In the genomic region with DNA sequence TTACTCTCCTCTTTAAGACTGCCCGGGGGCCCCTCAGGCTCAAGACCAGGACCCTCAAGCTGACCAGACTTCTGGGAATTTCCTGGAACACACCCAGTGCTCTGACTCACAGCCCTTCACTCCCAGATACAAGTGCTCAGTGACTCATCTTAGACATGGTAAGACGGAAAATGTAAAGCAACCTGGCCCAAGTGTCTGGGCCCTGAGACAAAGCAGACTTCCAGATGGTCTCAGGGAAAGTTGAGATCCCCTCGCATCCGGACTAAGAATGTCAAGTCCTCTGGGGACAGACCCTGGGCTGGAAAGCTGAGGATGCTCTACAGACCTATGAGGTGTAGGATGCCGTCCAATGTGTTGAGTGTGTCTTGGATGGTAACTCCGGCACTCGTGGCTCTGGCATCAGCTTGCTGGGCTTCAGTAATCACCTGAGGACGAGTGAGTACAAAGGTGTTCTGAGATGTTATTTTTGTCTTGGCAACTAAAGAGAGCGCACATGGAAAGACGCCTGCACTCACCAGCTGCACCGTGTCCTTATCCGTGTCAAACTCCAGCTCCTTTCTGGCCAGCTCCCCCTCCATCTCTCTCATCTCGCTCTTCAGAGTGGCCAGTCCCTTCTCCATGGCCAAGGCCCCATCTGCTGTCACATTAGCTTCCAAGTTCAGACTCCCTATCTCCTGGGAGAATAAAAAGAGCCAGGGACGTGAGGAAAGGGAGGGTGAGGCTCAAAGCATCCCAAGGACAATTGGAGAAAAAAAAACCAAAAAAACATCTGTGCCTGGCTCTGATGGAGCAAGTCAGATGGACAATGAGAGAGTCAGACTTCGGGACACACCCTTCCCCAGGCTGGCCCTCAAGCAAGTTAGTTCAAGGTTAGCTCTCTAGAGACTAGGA, we compare ENCODE assay signal across 10 mouse cellular contexts. TPM values are rescaled to one million over a fixed set of nuclear protein-coding genes. Genes with fewer than 3 reads are reported as not detected.
DNase-seq lines count a peak whose midpoint lies in the region; ATAC-seq and TF ChIP-seq lines count a peak whose summit lies in the region.
"Had no signal": no experiment of that assay in that cellular context is flagged by ENCODE, and none has a peak within 500 bp of the region (broad histone marks: within the 10 kb centered on the region; RNA-seq: fewer than 3 reads in every experiment).

No protein-coding gene starts in this region.

- TF ChIP-seq EP300 in CH12.LX (IDR thresholded peaks at IDR 0.05; ENCODE audit: low read length), result peak; percentile 43; the same call in 1 of the 2 replicates

- no peaks in the 10 kb centered on the region for H3K9me3 ChIP-seq in CH12.LX (replicated peaks; ENCODE audit: low read length)
- H3K9me3 ChIP-seq in intestine, embryonic 14.5 days (ENCODE audit: control insufficient read depth, low read length), result no peaks in the 10 kb centered on the region
- H3K9me3 ChIP-seq: neural tube, embryonic 12.5 days had no signal

- TF ChIP-seq POLR2A in CH12.LX (IDR thresholded peaks at IDR 0.05; ENCODE audit: low read depth, low read length), result no peak

- DNase-seq in CH12.LX (ENCODE audit: extremely low read depth) (no peak), NIH3T3 (ENCODE audit: low read depth) (peak; percentile 94)
- DNase-seq in gastrocnemius, adult 8-10 months (ENCODE audit: low spot score in 2 of 2), result peak; percentile 55 to 70
- no peak for DNase-seq in intestine, embryonic 14.5 days (ENCODE audit: low spot score)
- DNase-seq in thymus, postnatal 36 days, result no peak
- no peak for DNase-seq in layer of hippocampus, postnatal 25 days (ENCODE audit: extremely low spot score in 1 of 2, low spot score in 1 of 2)
- DNase-seq in layer of hippocampus, postnatal 14 days (ENCODE audit: low spot score in 2 of 2), result no peak
- DNase-seq in layer of hippocampus, adult 2 months (ENCODE audit: low spot score in 2 of 2), result no peak

- no peaks in the 10 kb centered on the region for H3K36me3 ChIP-seq in CH12.LX (replicated peaks in 1 of 2; ENCODE audit: control insufficient read depth in 1 of 2, insufficient read depth in 1 of 2, low read length in 1 of 2)
- H3K36me3 ChIP-seq in intestine, embryonic 14.5 days (ENCODE audit: control insufficient read depth, insufficient read depth, low read length), result no peaks in the 10 kb centered on the region
- H3K36me3 ChIP-seq: neural tube, embryonic 12.5 days had no signal

- no peak overlapping the region for H3K27ac ChIP-seq in CH12.LX (ENCODE audit: insufficient read depth, low read depth)
- peak overlapping the region; percentile 29; the same call in 1 of the 2 replicates for H3K27ac ChIP-seq in intestine, embryonic 14.5 days (ENCODE audit: low read depth)
- H3K27ac ChIP-seq in layer of hippocampus, adult 2 months, result no peak overlapping the region
- H3K27ac ChIP-seq: liver, embryonic 14.5 days; neural tube, embryonic 12.5 days had no signal

- H3K4me2 ChIP-seq in CH12.LX (ENCODE audit: insufficient read depth, low read depth, poor library complexity, severe bottlenecking), result no peak overlapping the region
- H3K4me2 ChIP-seq in intestine, embryonic 14.5 days (ENCODE audit: low read length), result no peak overlapping the region
- H3K4me2 ChIP-seq: neural tube, embryonic 12.5 days had no signal

- H3K79me2 ChIP-seq in CH12.LX (replicated peaks; ENCODE audit: control insufficient read depth, extremely low read depth, insufficient read depth, poor library complexity, severe bottlenecking), result no peaks in the 10 kb centered on the region

- peaks cover 7 to 22% of the 10 kb centered on the region in 2 experiments for H3K4me1 ChIP-seq in CH12.LX (ENCODE audit: control insufficient read depth in 1 of 2, insufficient read depth in 2 of 2)
- no peaks in the 10 kb centered on the region; the same call in 1 of the 2 replicates for H3K4me1 ChIP-seq in intestine, embryonic 14.5 days (replicated peaks; ENCODE audit: control insufficient read depth, insufficient read depth, low read length)
- H3K4me1 ChIP-seq: neural tube, embryonic 12.5 days had no signal

- ATAC-seq in intestine, embryonic 14.5 days (replicated peaks; ENCODE audit: low FRiP score, low TSS enrichment, low read depth), result peak; percentile 79

- dilution Hi-C loops in CH12.LX (cut with MboI; ENCODE audit: extremely low pct_ligation_motif_present, extremely low pct_unique_long_range_greater_than_20kb, low sequenced_read_pairs), result no loop called here

- no peaks in the 10 kb centered on the region for H3K27me3 ChIP-seq in CH12.LX (replicated peaks)
- H3K27me3 ChIP-seq in intestine, embryonic 14.5 days (replicated peaks; ENCODE audit: control insufficient read depth, insufficient read depth, low read length), result no peaks in the 10 kb centered on the region
- H3K27me3 ChIP-seq: neural tube, embryonic 12.5 days had no signal

- 70% methylated on average over 15 of the region's 15 CpGs for WGBS in intestine, embryonic 14.5 days

- H3K9ac ChIP-seq in CH12.LX (ENCODE audit: insufficient read depth, low read depth), result no peak overlapping the region
- H3K9ac ChIP-seq in intestine, embryonic 14.5 days (ENCODE audit: low read length), result no peak overlapping the region
- H3K9ac ChIP-seq: liver, embryonic 14.5 days; neural tube, embryonic 12.5 days had no signal

- no peak for TF ChIP-seq RAD21 in CH12.LX (IDR thresholded peaks at IDR 0.05; ENCODE audit: low read depth, low read length)

- H3K4me3 ChIP-seq in CH12.LX (replicated peaks in 1 of 3; ENCODE audit: low read depth in 2 of 3, low read length in 2 of 3, poor library complexity in 1 of 3), result no peak overlapping the region
- H3K4me3 ChIP-seq in intestine, embryonic 14.5 days (ENCODE audit: low read depth, low read length), result no peak overlapping the region
- no peak overlapping the region for H3K4me3 ChIP-seq in layer of hippocampus, adult 2 months
- H3K4me3 ChIP-seq: neural tube, embryonic 12.5 days had no signal

- in situ Hi-C loops in CH12.LX (cut with MboI; ENCODE audit: low pct_ligation_motif_present, low pct_unique_long_range_greater_than_20kb, low sequenced_read_pairs), result no loop called here

- no peak for TF ChIP-seq CTCF in CH12.LX (conservative IDR thresholded peaks at IDR 0.05 in 1 of 2, IDR thresholded peaks at IDR 0.05 in 1 of 2; ENCODE audit: low read depth in 2 of 2, low read length in 2 of 2)
- TF ChIP-seq CTCF in layer of hippocampus, adult 2 months (conservative IDR thresholded peaks at IDR 0.05), result no peak

TF ChIP-seq in CH12.LX, 34 proteins besides CTCF, POLR2A, EP300 and RAD21:
- TF ChIP-seq MXI1 (IDR thresholded peaks at IDR 0.05; ENCODE audit: low read depth, low read length) (no peak), NRF1 (IDR thresholded peaks at IDR 0.05; ENCODE audit: low read depth, low read length) (no peak), ELF1 (IDR thresholded peaks at IDR 0.05; ENCODE audit: low read depth, low read length) (no peak), GABPA (IDR thresholded peaks at IDR 0.05; ENCODE audit: insufficient replicate concordance, low read depth, low read length) (no peak), JUND (conservative IDR thresholded peaks at IDR 0.05; ENCODE audit: low read depth, low read length) (no peak), USF2 (conservative IDR thresholded peaks at IDR 0.05; ENCODE audit: low read depth, low read length) (no peak), MAFK (IDR thresholded peaks at IDR 0.05; ENCODE audit: insufficient replicate concordance, low read length) (no peak), KAT2A (IDR thresholded peaks at IDR 0.05; ENCODE audit: insufficient replicate concordance, low read length) (no peak), USF1 (IDR thresholded peaks at IDR 0.05; ENCODE audit: low read depth, low read length) (no peak), BHLHE40 (IDR thresholded peaks at IDR 0.05; ENCODE audit: low read depth, low read length) (no peak), CHD1 (IDR thresholded peaks at IDR 0.05; ENCODE audit: low read depth, low read length) (no peak), MYC (IDR thresholded peaks at IDR 0.05; ENCODE audit: low read depth, low read length) (no peak), TBP (conservative IDR thresholded peaks at IDR 0.05; ENCODE audit: low read depth, low read length) (no peak), SIN3A (IDR thresholded peaks at IDR 0.05; ENCODE audit: low read length) (no peak), ETS1 (conservative IDR thresholded peaks at IDR 0.05; ENCODE audit: low read depth, low read length) (no peak; the same call in 1 of the 2 replicates), UBTF (IDR thresholded peaks at IDR 0.05; ENCODE audit: low read depth, low read length) (no peak), PAX5 (IDR thresholded peaks at IDR 0.05; ENCODE audit: low read length) (no peak), HCFC1 (IDR thresholded peaks at IDR 0.05; ENCODE audit: low read depth, low read length) (no peak), NELFE (IDR thresholded peaks at IDR 0.05; ENCODE audit: low read depth, low read length) (no peak), E2F4 (IDR thresholded peaks at IDR 0.05; ENCODE audit: insufficient replicate concordance, low read depth, low read length) (no peak)
TF ChIP-seq in CH12.LX: peak in this region for 0.

RNA-seq across cellular contexts. Expression of a gene that starts 59.5 kb away (rescaled TPM):
- total RNA-seq in CH12.LX (2012; rRNA removed), result 0.08 and 0.25 TPM in 2 replicates
- total RNA-seq in CH12.LX (2014; rRNA removed), result 0.09 and 0.61 TPM in 2 replicates
- polyA plus RNA-seq in CH12.LX (2012; ENCODE audit: insufficient read length, low read depth), result 1.0 and 2.0 TPM in 2 replicates
- 1 to 10 TPM; 1.8 to 4.9 (median 3.0) TPM for total RNA-seq in gastrocnemius, adult 8-10 months (2022)
- polyA plus RNA-seq in intestine, embryonic 14.5 days (2014; fragmentation: Nextera tagmentation; extraction: Ambion mirVana), result 9.2 and 10.8 TPM in 2 replicates
- 1 to 10 TPM in 1 of 2 experiments, under 1 TPM in 1; 0.96 to 2.3 TPM for total RNA-seq in layer of hippocampus, postnatal 25 days (2021)
- total RNA-seq in layer of hippocampus, postnatal 14 days (2021), result 1 to 10 TPM; 1.4 to 2.0 TPM
- total RNA-seq in layer of hippocampus, adult 2 months (2021), result 1 to 10 TPM; 1.6 to 3.2 TPM

Comparison
In these comparisons a context has a peak if more than half of its experiments do, and no peak if none do; other contexts are left out.
1. DNase-seq: peak in NIH3T3 (single experiment) and gastrocnemius, adult 8-10 months (2 of 2); none in CH12.LX (single experiment), intestine, embryonic 14.5 days (single experiment), thymus, postnatal 36 days (0 of 2), layer of hippocampus, postnatal 25 days (0 of 2), layer of hippocampus, postnatal 14 days (0 of 2) and layer of hippocampus, adult 2 months (0 of 2).